Mouse (Mus musculus) liver, postnatal 0 days (tissue): ENCODE measurements around the gene Slc35g1.

ENCODE experiments used
- CTCF ChIP-seq: sonication (generic); IDR thresholded peaks from 2 replicates; pipeline ENCODE4 v1.5.1; 2016; ENCODE audit warnings: antibody characterized with exemption, low read depth
- EP300 ChIP-seq: IDR thresholded peaks from 2 replicates; pipeline ENCODE4 v1.6.1; 2016; ENCODE audit warnings: antibody characterized with exemption, low read depth, mild to moderate bottlenecking

- no peak for TF ChIP-seq CTCF
- TF ChIP-seq EP300, result no peak
Observed at GRCm38 (mm10) chr19:38432021-38432420, 36.2 kb downstream of the Slc35g1 start.
